Mouse (Mus musculus) myocyte (in vitro differentiated cells): Measurements from ENCODE around the gene S100a9. TPM values are rescaled to one million over a fixed set of nuclear protein-coding genes. Genes with fewer than 3 reads are reported as not detected.

Experiments used
- H3K27me3 ChIP-seq: one replicate; pipeline ENCODE4 v1.6.1; 2011; ENCODE audit not compliant: control insufficient read depth, insufficient read depth, insufficient read length
- H3K36me3 ChIP-seq: one replicate; pipeline ENCODE4 v1.6.1; 2011; ENCODE audit not compliant: control insufficient read depth, insufficient read depth
- H3K4me2 ChIP-seq: one replicate; pipeline ENCODE4 v1.6.1; 2011; ENCODE audit warnings: low read depth, control low read depth
- H3K4me3 ChIP-seq: one replicate; pipeline ENCODE4 v1.5.1; 2011; ENCODE audit warnings: mild to moderate bottlenecking, control low read depth, moderate library complexity
- H3K79me2 ChIP-seq: one replicate; pipeline ENCODE4 v1.6.1; 2011; ENCODE audit not compliant: control insufficient read depth, insufficient read depth
- H3ac ChIP-seq: one replicate; pipeline ENCODE4 v1.6.1; 2011; ENCODE audit not compliant: control insufficient read depth, insufficient read length
- CEBPB ChIP-seq: IDR thresholded peaks from 2 replicates; pipeline ENCODE4 v1.6.1; 2011; ENCODE audit warnings: mild to moderate bottlenecking, moderate library complexity; ENCODE audit not compliant: poor library complexity, insufficient read depth, severe bottlenecking
- E2F4 ChIP-seq: IDR thresholded peaks from one replicate; pipeline ENCODE4 v1.6.1; 2011; ENCODE audit warnings: mild to moderate bottlenecking, control low read depth, moderate library complexity; ENCODE audit not compliant: insufficient read depth
- MAX ChIP-seq: IDR thresholded peaks from one replicate; pipeline ENCODE4 v1.6.1; 2011; ENCODE audit warnings: low read depth, mild to moderate bottlenecking, control low read depth
- MYOD1 ChIP-seq, 3 experiments: IDR thresholded peaks; one replicate each; pipeline ENCODE4 v1.6.1; 2011; ENCODE audit warnings: control low read depth in 2 of 3, low read depth in 2 of 3, mild to moderate bottlenecking in 2 of 3, moderate library complexity in 1 of 3; ENCODE audit not compliant: insufficient read length in 2 of 3, control insufficient read depth in 1 of 3
- MYOG ChIP-seq, 3 experiments: IDR thresholded peaks; one replicate each; pipeline ENCODE4 v1.6.1; 2011; ENCODE audit warnings: control low read depth in 2 of 3, low read depth in 2 of 3, mild to moderate bottlenecking in 2 of 3; ENCODE audit not compliant: insufficient read length in 2 of 3, control insufficient read depth in 1 of 3, insufficient read depth in 1 of 3
- POLR2A ChIP-seq: IDR thresholded peaks from one replicate; pipeline ENCODE4 v1.6.1; 2011; ENCODE audit warnings: low read depth, mild to moderate bottlenecking, control low read depth, moderate library complexity; ENCODE audit not compliant: insufficient read length
- POLR2AphosphoS2 ChIP-seq: IDR thresholded peaks from one replicate; pipeline ENCODE4 v1.6.1; 2011; ENCODE audit warnings: low read depth, control low read depth; ENCODE audit not compliant: insufficient read length
- REST ChIP-seq: IDR thresholded peaks from one replicate; pipeline ENCODE4 v1.6.1; 2011; ENCODE audit warnings: mild to moderate bottlenecking, control low read depth, moderate library complexity; ENCODE audit not compliant: insufficient read depth, insufficient read length
- SRF ChIP-seq: IDR thresholded peaks from one replicate; pipeline ENCODE4 v1.6.1; 2011; ENCODE audit warnings: low read depth; ENCODE audit not compliant: control insufficient read depth, insufficient read length
- TCF12 ChIP-seq: IDR thresholded peaks from one replicate; pipeline ENCODE4 v1.6.1; 2011; ENCODE audit warnings: mild to moderate bottlenecking, control low read depth; ENCODE audit not compliant: poor library complexity, insufficient read depth, severe bottlenecking
- TCF3 ChIP-seq: IDR thresholded peaks from one replicate; pipeline ENCODE4 v1.6.1; 2011; ENCODE audit warnings: low read depth, control low read depth; ENCODE audit not compliant: insufficient read length
- USF1 ChIP-seq: IDR thresholded peaks from one replicate; pipeline ENCODE4 v1.6.1; 2011; ENCODE audit warnings: low read depth, mild to moderate bottlenecking, control low read depth, moderate library complexity
- polyA plus RNA-seq: library from polyadenylated mRNA; unstranded; fragments of >200 nt; fragmentation: generic; extraction: Trizol; gene quantifications from one replicate; pipeline ENCODE4 v1.2.1, GENCODE M21; 2012; ENCODE audit warnings: missing spikeins

S100a9 gene
- polyA plus RNA-seq, 1 experiment: not detected

GRCm38 (mm10) chr3:90649832-90650231 lies 45.7 kb downstream of the S100a9 start:
- Histone ChIP-seq H3K4me2 (no peak overlapping the region), H3ac (no peak overlapping the region), H3K79me2 (no peaks in the 10 kb centered on the region), H3K4me3 (no peak overlapping the region), H3K27me3 (no peaks in the 10 kb centered on the region), H3K36me3 (no peaks in the 10 kb centered on the region)
- no peak for TF ChIP-seq SRF
- no peak for TF ChIP-seq REST
- TF ChIP-seq TCF3: no peak
- no peak for TF ChIP-seq TCF12
- TF ChIP-seq POLR2A: no peak
- TF ChIP-seq POLR2AphosphoS2: no peak
- no peak for TF ChIP-seq MAX
- TF ChIP-seq MYOD1 (IDR thresholded peaks at IDR 0.05; ENCODE audit: control insufficient read depth in 1 of 3, insufficient read length in 2 of 3, low read depth in 2 of 3): no peak
- no peak for TF ChIP-seq MYOG (IDR thresholded peaks at IDR 0.05; ENCODE audit: control insufficient read depth in 1 of 3, insufficient read depth in 1 of 3, insufficient read length in 2 of 3, low read depth in 2 of 3)
- TF ChIP-seq USF1: no peak
- no peak for TF ChIP-seq E2F4
- no peak for TF ChIP-seq CEBPB

- Histone ChIP-seq H3K4me3 (no peak overlapping the region), H3ac (no peak overlapping the region), H3K79me2 (no peaks in the 10 kb centered on the region), H3K27me3 (no peaks in the 10 kb centered on the region), H3K36me3 (no peaks in the 10 kb centered on the region), H3K4me2 (no peak overlapping the region)
- no peak for TF ChIP-seq POLR2A
- TF ChIP-seq POLR2AphosphoS2: no peak
- TF ChIP-seq CEBPB: no peak
- TF ChIP-seq MYOD1 (IDR thresholded peaks at IDR 0.05; ENCODE audit: control insufficient read depth in 1 of 3, insufficient read length in 2 of 3, low read depth in 2 of 3): no peak
- TF ChIP-seq REST: no peak
- no peak for TF ChIP-seq TCF3
- no peak for TF ChIP-seq MYOG (IDR thresholded peaks at IDR 0.05; ENCODE audit: control insufficient read depth in 1 of 3, insufficient read depth in 1 of 3, insufficient read length in 2 of 3, low read depth in 2 of 3)
- no peak for TF ChIP-seq USF1
- no peak for TF ChIP-seq SRF
- TF ChIP-seq MAX: no peak
- TF ChIP-seq E2F4: no peak
- TF ChIP-seq TCF12: no peak
Observed at GRCm38 (mm10) chr3:90648981-90649380, 46.5 kb downstream of the S100a9 start.

- Histone ChIP-seq H3K4me2 (no peak overlapping the region), H3K4me3 (no peak overlapping the region), H3K79me2 (no peaks in the 10 kb centered on the region), H3K27me3 (no peaks in the 10 kb centered on the region), H3K36me3 (no peaks in the 10 kb centered on the region), H3ac (no peak overlapping the region)
- no peak for TF ChIP-seq MYOG (IDR thresholded peaks at IDR 0.05; ENCODE audit: control insufficient read depth in 1 of 3, insufficient read depth in 1 of 3, insufficient read length in 2 of 3, low read depth in 2 of 3)
- no peak for TF ChIP-seq REST
- TF ChIP-seq CEBPB: no peak
- no peak for TF ChIP-seq TCF3
- TF ChIP-seq MAX: no peak
Observed at GRCm38 (mm10) chr3:90647291-90647690, 48.2 kb downstream of the S100a9 start.

GRCm38 (mm10) chr3:90644220-90644619 lies 51.3 kb downstream of the S100a9 start:
- TF ChIP-seq POLR2AphosphoS2 (no peak), TCF12 (no peak), REST (no peak), SRF (no peak), TCF3 (no peak), MYOG (IDR thresholded peaks at IDR 0.05; ENCODE audit: control insufficient read depth in 1 of 3, insufficient read depth in 1 of 3, insufficient read length in 2 of 3, low read depth in 2 of 3) (no peak)
- no peaks in the 10 kb centered on the region for H3K36me3 ChIP-seq
- H3K27me3 ChIP-seq: no peaks in the 10 kb centered on the region
- no peak overlapping the region for H3K4me2 ChIP-seq
- no peaks in the 10 kb centered on the region for H3K79me2 ChIP-seq
- H3ac ChIP-seq: no peak overlapping the region
- no peak overlapping the region for H3K4me3 ChIP-seq

Other genes with a start within 250 kb of the S100a9 start
- gene Npr1, start 229.9 kb downstream of the S100a9 start, polyA plus RNA-seq: 0.22 TPM
- gene Ilf2, start 219.6 kb downstream of the S100a9 start, polyA plus RNA-seq: 50.4 TPM
- gene Snapin, start 204.7 kb downstream of the S100a9 start, polyA plus RNA-seq: 33.7 TPM
- 108 TPM for gene Chtop, start 186.2 kb downstream of the S100a9 start, polyA plus RNA-seq
- 189 TPM for gene S100a1, start 181.3 kb downstream of the S100a9 start, polyA plus RNA-seq
- gene S100a13, start 181.3 kb downstream of the S100a9 start, polyA plus RNA-seq: 106 TPM
- gene S100a14, start 168.9 kb downstream of the S100a9 start, polyA plus RNA-seq: 2.9 TPM
- 210 TPM for gene S100a16, start 158.5 kb downstream of the S100a9 start, polyA plus RNA-seq
- 4.7 TPM for gene S100a3, start 135.1 kb downstream of the S100a9 start, polyA plus RNA-seq
- gene S100a2, start 105.5 kb downstream of the S100a9 start, polyA plus RNA-seq: not detected
- gene Gm42674, start 93.8 kb downstream of the S100a9 start, polyA plus RNA-seq: 0.89 TPM
- 3,627 TPM for gene S100a4, start 92.0 kb downstream of the S100a9 start, polyA plus RNA-seq
- 0.19 TPM for gene S100a5, start 87.2 kb downstream of the S100a9 start, polyA plus RNA-seq
- 2,472 TPM for gene S100a6, start 82.8 kb downstream of the S100a9 start, polyA plus RNA-seq
- 0.37 TPM for gene S100a7a, start 41.7 kb downstream of the S100a9 start, polyA plus RNA-seq
- gene S100a8, start 26.7 kb downstream of the S100a9 start, polyA plus RNA-seq: not detected
- not detected for gene Pglyrp4, start 31.2 kb upstream of the S100a9 start, polyA plus RNA-seq
- not detected for gene Gm5849, start 82.2 kb upstream of the S100a9 start, polyA plus RNA-seq